Mouse (Mus musculus): Measurements from ENCODE around the gene Tspyl1. TPM values are rescaled to one million over a fixed set of nuclear protein-coding genes. Genes with fewer than 3 reads are reported as not detected.
A peak's percentile ranks its signal among the peaks of the same experiment; 100 is the strongest.

Gene Tspyl1
- 52.7 and 57.3 TPM in 2 replicates for polyA plus RNA-seq (2014; fragmentation: Nextera tagmentation; extraction: Ambion mirVana)

DNA sequence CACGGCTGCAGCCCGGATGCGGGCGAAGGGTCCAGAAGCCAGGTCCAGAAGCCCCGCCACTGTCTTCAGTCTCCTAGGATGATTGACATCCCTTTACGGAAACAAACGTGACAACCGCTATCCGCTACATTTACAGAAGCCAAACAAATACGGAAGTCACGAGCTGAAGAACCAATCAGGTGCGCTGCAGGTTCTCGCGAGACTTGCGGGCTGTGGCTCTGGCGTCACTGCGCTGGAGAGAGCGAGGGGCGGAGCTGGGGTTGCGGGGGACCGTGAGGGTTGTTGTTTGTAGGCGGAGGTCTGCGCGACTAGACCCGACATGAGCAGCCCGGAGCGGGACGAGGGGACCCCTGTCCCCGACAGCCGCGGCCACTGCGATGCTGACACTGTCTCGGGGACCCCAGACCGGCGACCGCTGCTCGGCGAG lies at the start of gene Tspyl1:
Gene Tspyl1 (plus strand): TSS at position 229 of the 427 bp plus-strand sequence.
- ATAC-seq (replicated peaks; ENCODE audit: insufficient number of reproducible peaks, low FRiP score, low TSS enrichment), result peak; percentile 98
- no peaks in the 10 kb centered on the region for H3K27me3 ChIP-seq (ENCODE audit: control insufficient read depth, insufficient read depth, low read length)
- no peaks in the 10 kb centered on the region for H3K9me3 ChIP-seq (replicated peaks; ENCODE audit: control insufficient read depth, low read length)
- under 1% methylated on average over 38 of the region's 38 CpGs for WGBS (ENCODE audit: insufficient replicate concordance)
- H3K36me3 ChIP-seq (ENCODE audit: control insufficient read depth, insufficient read depth, low read length), result no peaks in the 10 kb centered on the region
- peak within 1 kb of the TSS; percentile 99 for H3K4me3 ChIP-seq (ENCODE audit: low read depth, low read length)
- H3K27ac ChIP-seq (ENCODE audit: low read depth, low read length), result peak within 1 kb of the TSS; percentile 77
- peak within 1 kb of the TSS; percentile 98 for H3K9ac ChIP-seq (ENCODE audit: low read depth, low read length)
- H3K4me1 ChIP-seq (ENCODE audit: control insufficient read depth, insufficient read depth, low read length), result peaks cover 11% of the 10 kb centered on the region
- peak within 1 kb of the TSS; percentile 94 for H3K4me2 ChIP-seq

DNA sequence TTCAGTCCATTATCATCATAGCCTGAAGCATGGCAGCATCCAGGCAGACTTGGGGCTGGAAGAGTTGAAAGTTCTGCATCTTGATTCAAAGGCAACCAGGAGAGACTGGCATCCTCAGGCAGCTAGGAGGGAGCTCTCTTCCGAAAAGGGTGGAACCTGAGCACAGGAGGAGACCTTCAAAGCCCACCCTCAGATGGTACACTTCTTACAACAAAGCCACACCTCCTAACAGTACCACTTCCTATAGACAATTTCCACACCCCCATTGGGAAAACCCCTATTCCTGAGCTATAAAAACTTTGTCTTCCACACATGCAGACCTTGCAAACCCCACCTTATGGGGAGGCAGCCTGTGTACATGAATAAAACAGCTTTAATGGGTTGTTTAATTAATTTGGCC lies 48.6 kb upstream of the Tspyl1 start:
- Histone ChIP-seq H3K36me3 (ENCODE audit: control insufficient read depth, insufficient read depth, low read length) (no peaks in the 10 kb centered on the region), H3K27ac (ENCODE audit: low read depth, low read length) (no peak overlapping the region), H3K27me3 (ENCODE audit: control insufficient read depth, insufficient read depth, low read length) (no peaks in the 10 kb centered on the region), H3K9me3 (replicated peaks; ENCODE audit: control insufficient read depth, low read length) (no peaks in the 10 kb centered on the region), H3K4me3 (ENCODE audit: low read depth, low read length) (no peak overlapping the region), H3K4me2 (no peak overlapping the region), H3K4me1 (ENCODE audit: control insufficient read depth, insufficient read depth, low read length) (no peaks in the 10 kb centered on the region), H3K9ac (ENCODE audit: low read depth, low read length) (no peak overlapping the region)
- 62% methylated on average over 1 of the region's 1 CpGs for WGBS (ENCODE audit: insufficient replicate concordance)
- no peak for ATAC-seq (replicated peaks; ENCODE audit: insufficient number of reproducible peaks, low FRiP score, low TSS enrichment)

DNA sequence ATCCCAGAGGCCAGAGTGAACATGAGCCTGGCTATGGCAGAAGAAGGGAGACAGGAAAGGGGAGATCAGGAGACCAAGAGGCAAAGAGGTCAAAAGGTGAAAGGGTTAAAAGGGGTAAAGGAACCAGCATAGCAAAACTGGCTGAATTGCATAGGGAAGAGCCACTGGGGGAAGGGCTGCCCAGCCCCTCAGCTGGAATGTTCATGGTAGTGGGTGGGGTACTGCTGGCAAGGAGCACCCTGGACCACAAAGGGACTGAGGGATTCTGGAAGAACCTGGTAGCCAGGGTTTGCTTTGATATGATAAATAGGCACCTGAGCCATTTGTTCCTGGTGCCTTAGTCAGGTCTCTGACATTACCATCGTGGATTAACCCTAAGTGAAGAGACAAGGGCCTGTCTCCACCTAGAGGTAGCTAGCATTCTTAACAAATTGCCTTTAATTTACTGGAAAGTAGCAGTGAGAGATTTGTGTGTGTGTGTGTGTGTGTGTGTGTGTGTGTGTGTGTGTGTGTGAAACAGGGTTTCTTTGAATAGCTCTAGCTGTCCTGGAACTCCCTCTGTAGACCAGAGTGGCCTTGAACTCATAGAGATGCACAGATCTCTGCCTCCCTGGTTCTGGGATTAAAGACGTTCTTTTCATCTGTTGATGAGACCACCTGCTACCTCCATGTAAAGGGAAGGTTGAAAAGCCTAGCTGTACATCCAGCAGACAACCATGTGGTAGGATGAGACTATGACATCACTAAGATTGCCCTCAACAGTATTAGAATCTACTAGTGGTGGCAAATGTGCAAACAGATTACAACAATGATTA lies 47.9 kb upstream of the Tspyl1 start:
- no peaks in the 10 kb centered on the region for H3K9me3 ChIP-seq (replicated peaks; ENCODE audit: control insufficient read depth, low read length)
- H3K27ac ChIP-seq (ENCODE audit: low read depth, low read length), result no peak overlapping the region
- H3K9ac ChIP-seq (ENCODE audit: low read depth, low read length), result no peak overlapping the region
- H3K4me1 ChIP-seq (ENCODE audit: control insufficient read depth, insufficient read depth, low read length), result no peaks in the 10 kb centered on the region
- H3K4me2 ChIP-seq, result no peak overlapping the region
- ATAC-seq (replicated peaks; ENCODE audit: insufficient number of reproducible peaks, low FRiP score, low TSS enrichment), result no peak
- H3K27me3 ChIP-seq (ENCODE audit: control insufficient read depth, insufficient read depth, low read length), result no peaks in the 10 kb centered on the region
- H3K36me3 ChIP-seq (ENCODE audit: control insufficient read depth, insufficient read depth, low read length), result no peaks in the 10 kb centered on the region
- H3K4me3 ChIP-seq (ENCODE audit: low read depth, low read length), result no peak overlapping the region
- 29% methylated on average over 2 of the region's 2 CpGs for whole genome bisulfite sequencing (ENCODE audit: insufficient replicate concordance)

DNA sequence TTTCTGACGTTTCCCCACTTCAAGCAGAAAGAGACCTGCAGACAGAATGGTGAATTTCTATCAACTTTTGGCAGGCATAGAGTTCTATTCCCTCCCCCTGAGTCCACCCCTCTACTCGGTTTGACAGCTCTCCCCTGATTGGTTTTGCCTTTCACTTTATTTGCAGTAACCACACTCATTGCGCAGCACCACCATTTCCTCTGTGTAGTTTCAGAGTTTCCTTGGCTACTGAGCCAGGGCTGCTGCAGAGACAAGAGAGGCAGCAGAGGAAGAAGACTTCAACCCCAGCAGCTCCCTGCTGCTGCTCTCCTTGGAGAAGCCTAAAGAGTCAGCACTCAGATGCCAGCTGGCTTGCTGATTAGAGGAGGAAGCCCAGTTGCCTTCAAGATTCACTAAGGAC lies 46.6 kb upstream of the Tspyl1 start:
- WGBS (ENCODE audit: insufficient replicate concordance), result 37% methylated on average over 3 of the region's 3 CpGs
- Histone ChIP-seq H3K4me2 (no peak overlapping the region), H3K36me3 (ENCODE audit: control insufficient read depth, insufficient read depth, low read length) (no peaks in the 10 kb centered on the region), H3K9me3 (replicated peaks; ENCODE audit: control insufficient read depth, low read length) (no peaks in the 10 kb centered on the region), H3K9ac (ENCODE audit: low read depth, low read length) (no peak overlapping the region), H3K27me3 (ENCODE audit: control insufficient read depth, insufficient read depth, low read length) (no peaks in the 10 kb centered on the region), H3K27ac (ENCODE audit: low read depth, low read length) (no peak overlapping the region), H3K4me3 (ENCODE audit: low read depth, low read length) (no peak overlapping the region), H3K4me1 (ENCODE audit: control insufficient read depth, insufficient read depth, low read length) (no peaks in the 10 kb centered on the region)
- no peak for ATAC-seq (replicated peaks; ENCODE audit: insufficient number of reproducible peaks, low FRiP score, low TSS enrichment)

DNA sequence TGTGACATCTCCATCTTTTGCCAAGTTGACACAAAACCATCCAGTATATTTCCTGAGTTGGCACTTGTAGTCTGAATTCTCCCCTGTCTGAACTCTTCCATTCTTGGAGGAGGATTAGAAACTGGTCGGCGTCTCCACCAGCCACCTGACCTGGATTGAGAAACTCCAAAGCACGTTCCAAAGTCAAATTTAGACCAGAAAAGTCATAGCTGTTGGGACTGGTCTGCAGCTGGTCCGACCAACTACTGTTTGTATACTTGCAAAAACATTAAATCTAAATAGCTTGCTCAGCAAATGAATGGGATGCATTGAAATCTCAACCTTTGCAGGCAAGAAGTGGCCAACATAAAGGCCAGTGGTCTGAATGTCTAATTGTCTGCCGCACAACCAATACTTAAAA lies 45.4 kb upstream of the Tspyl1 start:
- WGBS (ENCODE audit: insufficient replicate concordance), result 76% methylated on average over 5 of the region's 5 CpGs
- Histone ChIP-seq H3K4me2 (no peak overlapping the region), H3K27ac (ENCODE audit: low read depth, low read length) (no peak overlapping the region), H3K4me1 (ENCODE audit: control insufficient read depth, insufficient read depth, low read length) (no peaks in the 10 kb centered on the region), H3K36me3 (ENCODE audit: control insufficient read depth, insufficient read depth, low read length) (no peaks in the 10 kb centered on the region), H3K9me3 (replicated peaks; ENCODE audit: control insufficient read depth, low read length) (no peaks in the 10 kb centered on the region), H3K4me3 (ENCODE audit: low read depth, low read length) (no peak overlapping the region), H3K27me3 (ENCODE audit: control insufficient read depth, insufficient read depth, low read length) (no peaks in the 10 kb centered on the region), H3K9ac (ENCODE audit: low read depth, low read length) (no peak overlapping the region)
- ATAC-seq (replicated peaks; ENCODE audit: insufficient number of reproducible peaks, low FRiP score, low TSS enrichment), result no peak

DNA sequence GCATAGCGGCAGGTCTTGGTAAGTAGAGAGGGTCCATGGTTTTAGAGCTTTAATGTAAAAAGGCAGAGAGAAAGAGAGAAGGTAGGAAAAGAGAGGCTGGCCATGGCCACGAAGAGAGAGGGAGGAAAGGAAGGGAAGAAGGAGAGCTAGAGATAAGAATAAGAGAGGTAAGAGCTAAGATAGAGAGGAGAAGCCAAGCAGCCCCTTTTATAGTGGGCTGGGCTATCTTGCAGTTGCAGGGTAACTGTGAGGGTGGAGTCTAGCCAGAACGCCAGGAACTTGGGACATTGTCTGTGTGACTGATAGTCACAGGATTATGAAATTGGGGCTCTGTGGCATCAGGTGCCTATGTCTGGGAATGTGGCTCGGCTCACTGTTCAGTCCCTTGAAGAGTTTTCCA lies 43.5 kb upstream of the Tspyl1 start:
- Histone ChIP-seq H3K4me1 (ENCODE audit: control insufficient read depth, insufficient read depth, low read length) (no peaks in the 10 kb centered on the region), H3K27me3 (ENCODE audit: control insufficient read depth, insufficient read depth, low read length) (no peaks in the 10 kb centered on the region), H3K9ac (ENCODE audit: low read depth, low read length) (no peak overlapping the region), H3K9me3 (replicated peaks; ENCODE audit: control insufficient read depth, low read length) (no peaks in the 10 kb centered on the region), H3K27ac (ENCODE audit: low read depth, low read length) (no peak overlapping the region), H3K4me2 (no peak overlapping the region), H3K4me3 (ENCODE audit: low read depth, low read length) (no peak overlapping the region), H3K36me3 (ENCODE audit: control insufficient read depth, insufficient read depth, low read length) (no peaks in the 10 kb centered on the region)
- no peak for ATAC-seq (replicated peaks; ENCODE audit: insufficient number of reproducible peaks, low FRiP score, low TSS enrichment)
- 49% methylated on average over 4 of the region's 4 CpGs for WGBS (ENCODE audit: insufficient replicate concordance)

DNA sequence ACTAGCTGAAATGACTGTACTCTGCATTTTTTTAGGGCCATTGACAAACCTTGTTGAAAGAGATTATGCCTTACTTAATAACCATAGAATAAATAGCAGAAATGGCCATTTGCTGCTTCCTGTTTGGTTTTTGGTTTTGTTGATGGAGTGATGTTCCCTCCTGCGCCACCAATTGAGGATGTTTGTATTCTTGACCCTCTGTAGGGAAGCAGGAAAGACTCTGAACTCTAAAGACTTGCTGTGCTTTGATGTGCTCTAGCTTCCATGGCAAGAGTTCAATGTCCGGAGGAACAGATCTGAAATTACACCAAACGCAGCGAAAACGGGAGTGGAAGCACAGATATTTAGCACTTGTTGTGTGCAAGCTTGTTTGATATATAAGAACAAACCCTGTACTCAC lies 37.2 kb upstream of the Tspyl1 start:
- Histone ChIP-seq H3K4me2 (no peak overlapping the region), H3K4me3 (ENCODE audit: low read depth, low read length) (no peak overlapping the region), H3K9ac (ENCODE audit: low read depth, low read length) (no peak overlapping the region), H3K27me3 (ENCODE audit: control insufficient read depth, insufficient read depth, low read length) (no peaks in the 10 kb centered on the region), H3K9me3 (replicated peaks; ENCODE audit: control insufficient read depth, low read length) (no peaks in the 10 kb centered on the region), H3K4me1 (ENCODE audit: control insufficient read depth, insufficient read depth, low read length) (no peaks in the 10 kb centered on the region), H3K36me3 (ENCODE audit: control insufficient read depth, insufficient read depth, low read length) (no peaks in the 10 kb centered on the region), H3K27ac (ENCODE audit: low read depth, low read length) (no peak overlapping the region)
- 73% methylated on average over 5 of the region's 5 CpGs for WGBS (ENCODE audit: insufficient replicate concordance)
- ATAC-seq (replicated peaks; ENCODE audit: insufficient number of reproducible peaks, low FRiP score, low TSS enrichment), result no peak

DNA sequence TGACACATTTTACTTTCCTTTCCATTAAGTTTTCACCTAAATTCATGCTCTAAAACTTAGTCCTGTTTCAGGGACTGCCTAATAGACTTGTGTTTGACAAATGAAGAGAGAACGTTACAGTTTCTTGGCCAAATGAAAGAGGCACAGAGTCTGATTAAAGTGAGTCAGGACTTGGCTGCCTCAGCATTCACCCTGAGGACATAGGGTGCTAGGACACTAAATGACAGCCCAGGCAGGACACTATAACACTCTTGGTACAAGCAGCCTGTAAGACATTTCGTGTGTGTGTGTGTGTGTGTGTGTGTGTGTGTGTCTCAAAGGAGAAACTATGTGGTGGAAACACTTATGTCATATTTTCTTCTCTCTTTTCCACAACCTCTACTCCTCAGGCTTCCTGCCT lies 35.9 kb upstream of the Tspyl1 start:
- Histone ChIP-seq H3K4me1 (ENCODE audit: control insufficient read depth, insufficient read depth, low read length) (no peaks in the 10 kb centered on the region), H3K4me2 (no peak overlapping the region), H3K27me3 (ENCODE audit: control insufficient read depth, insufficient read depth, low read length) (no peaks in the 10 kb centered on the region), H3K9ac (ENCODE audit: low read depth, low read length) (no peak overlapping the region), H3K27ac (ENCODE audit: low read depth, low read length) (no peak overlapping the region), H3K9me3 (replicated peaks; ENCODE audit: control insufficient read depth, low read length) (no peaks in the 10 kb centered on the region), H3K4me3 (ENCODE audit: low read depth, low read length) (no peak overlapping the region), H3K36me3 (ENCODE audit: control insufficient read depth, insufficient read depth, low read length) (no peaks in the 10 kb centered on the region)
- ATAC-seq (replicated peaks; ENCODE audit: insufficient number of reproducible peaks, low FRiP score, low TSS enrichment), result no peak
- WGBS (ENCODE audit: insufficient replicate concordance), result 58% methylated on average over 2 of the region's 2 CpGs

DNA sequence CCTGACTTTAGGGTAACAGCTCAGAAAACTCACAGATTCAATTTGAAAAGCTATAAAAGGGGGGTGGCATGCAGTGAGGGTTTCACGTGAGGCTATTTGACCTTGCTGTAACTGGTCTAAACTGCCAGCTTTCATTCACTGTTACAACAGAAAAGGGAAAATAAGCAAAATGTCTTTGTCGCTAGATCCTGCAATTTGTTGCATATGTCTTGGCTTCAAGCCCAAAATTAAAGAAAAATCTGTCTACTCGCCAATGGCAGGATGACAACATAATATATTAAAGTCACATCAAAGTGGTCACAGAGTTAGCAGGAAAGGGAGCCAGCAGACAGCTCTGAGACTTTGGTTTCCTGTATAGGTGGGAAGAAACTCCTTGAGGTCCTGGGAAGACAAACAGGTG lies 34.2 kb upstream of the Tspyl1 start:
- Histone ChIP-seq H3K36me3 (ENCODE audit: control insufficient read depth, insufficient read depth, low read length) (no peaks in the 10 kb centered on the region), H3K27me3 (ENCODE audit: control insufficient read depth, insufficient read depth, low read length) (no peaks in the 10 kb centered on the region), H3K9me3 (replicated peaks; ENCODE audit: control insufficient read depth, low read length) (no peaks in the 10 kb centered on the region), H3K27ac (ENCODE audit: low read depth, low read length) (no peak overlapping the region), H3K4me1 (ENCODE audit: control insufficient read depth, insufficient read depth, low read length) (no peaks in the 10 kb centered on the region), H3K9ac (ENCODE audit: low read depth, low read length) (no peak overlapping the region), H3K4me3 (ENCODE audit: low read depth, low read length) (no peak overlapping the region), H3K4me2 (no peak overlapping the region)
- ATAC-seq (replicated peaks; ENCODE audit: insufficient number of reproducible peaks, low FRiP score, low TSS enrichment), result no peak
- 65% methylated on average over 3 of the region's 3 CpGs for WGBS (ENCODE audit: insufficient replicate concordance)

Data from heart, embryonic 11.5 days (tissue).